Mouse (Mus musculus): ENCODE results near the gene Kcnma1. TPM values are rescaled to one million over a fixed set of nuclear protein-coding genes. Genes with fewer than 3 reads are reported as not detected.
A peak's percentile ranks its signal among the peaks of the same experiment; 100 is the strongest.

Gene Kcnma1
- total RNA-seq, 2 experiments from 2014 or later, result 194 to 195 TPM

DNA sequence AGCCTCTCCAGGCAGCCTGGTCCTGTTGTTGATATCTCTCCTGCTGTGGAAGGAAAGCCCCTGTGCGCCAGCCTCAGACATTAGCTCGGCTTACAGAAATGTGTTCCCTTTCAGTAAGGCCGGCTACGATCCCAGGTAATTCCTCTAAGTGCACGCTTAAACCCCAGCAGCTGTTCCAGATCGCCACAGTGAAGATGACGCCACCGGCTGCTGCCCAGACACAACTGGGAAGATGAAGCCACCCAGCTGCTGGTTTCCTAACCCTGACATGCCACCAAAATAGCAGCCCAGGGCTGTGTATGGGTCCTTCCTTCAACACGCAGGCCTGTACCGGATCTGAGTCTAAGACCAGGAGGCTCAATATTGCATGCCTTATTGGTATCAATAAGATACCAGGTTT lies 307.5 kb downstream of the Kcnma1 start:
- TF ChIP-seq CTCF (IDR thresholded peaks at IDR 0.05), result no peak
- Histone ChIP-seq H3K27ac (no peak overlapping the region), H3K4me3 (no peak overlapping the region)
- no peak for DNase-seq (ENCODE audit: extremely low spot score in 1 of 2, low spot score in 2 of 2)
- intact Hi-C loops (cut with DNase I), result no loop called here

DNA sequence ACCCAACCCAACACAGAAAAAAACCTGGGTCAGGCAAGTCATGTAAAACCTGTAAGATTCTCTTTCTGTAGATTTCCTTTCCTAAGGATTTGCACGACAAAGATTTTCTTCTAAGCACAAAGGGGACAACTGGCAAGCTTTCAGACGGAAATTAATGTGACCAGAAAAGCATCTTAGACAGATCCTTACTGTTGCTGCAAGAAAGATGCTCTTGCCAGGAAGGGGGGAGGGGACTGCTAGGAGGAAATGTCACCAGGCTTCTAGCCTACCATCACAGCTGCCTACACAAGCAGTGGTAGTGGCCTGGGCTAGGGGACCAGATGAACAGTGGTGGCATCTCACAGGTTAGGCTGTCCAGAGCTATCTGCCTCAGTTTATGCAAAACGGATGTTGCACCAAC lies 308.6 kb downstream of the Kcnma1 start:
- DNase-seq (ENCODE audit: extremely low spot score in 1 of 2, low spot score in 2 of 2), result no peak
- no peak for TF ChIP-seq CTCF (IDR thresholded peaks at IDR 0.05)
- no peak overlapping the region for H3K27ac ChIP-seq
- no peak overlapping the region for H3K4me3 ChIP-seq
- intact Hi-C loops (cut with DNase I), result no loop called here

- Histone ChIP-seq H3K4me3 (no peak overlapping the region), H3K27ac (no peak overlapping the region)
- no peak for TF ChIP-seq CTCF (IDR thresholded peaks at IDR 0.05)
- no peak for DNase-seq (ENCODE audit: extremely low spot score in 1 of 2, low spot score in 2 of 2)
- intact Hi-C loops (cut with DNase I), result no loop called here
Observed at GRCm38 (mm10) chr14:23704303-23704702, 310.0 kb downstream of the Kcnma1 start.

DNA sequence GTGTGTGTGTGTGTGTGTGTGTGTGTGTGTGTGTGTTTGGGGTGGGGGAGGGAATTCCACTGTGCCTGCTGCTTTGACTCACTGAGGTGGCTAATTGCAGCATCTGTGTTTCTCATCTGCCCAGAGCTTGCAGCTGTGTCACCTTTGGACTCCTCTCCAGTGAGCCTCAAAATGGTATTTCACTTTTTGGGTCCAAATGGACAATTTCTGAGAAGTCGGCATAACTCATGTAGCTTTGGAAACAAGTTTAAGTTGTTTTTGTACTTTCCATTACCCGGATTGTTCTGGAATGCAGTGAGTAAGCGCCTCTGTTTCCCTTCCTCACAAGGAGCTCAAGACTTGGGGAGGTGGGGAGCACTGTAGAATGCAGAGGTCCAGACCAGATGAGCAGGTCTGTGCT lies 317.9 kb downstream of the Kcnma1 start:
- intact Hi-C loops (cut with DNase I), result no loop called here
- DNase-seq (ENCODE audit: extremely low spot score in 1 of 2, low spot score in 2 of 2), result no peak
- Histone ChIP-seq H3K4me3 (no peak overlapping the region), H3K27ac (no peak overlapping the region)
- no peak for TF ChIP-seq CTCF (IDR thresholded peaks at IDR 0.05)

- TF ChIP-seq CTCF (IDR thresholded peaks at IDR 0.05), result no peak
- Histone ChIP-seq H3K27ac (no peak overlapping the region), H3K4me3 (no peak overlapping the region)
- DNase-seq (ENCODE audit: extremely low spot score in 1 of 2, low spot score in 2 of 2), result no peak
- intact Hi-C loops (cut with DNase I), result no loop called here
Observed at GRCm38 (mm10) chr14:23689681-23690080, 324.6 kb downstream of the Kcnma1 start.

- DNase-seq (ENCODE audit: extremely low spot score in 1 of 2, low spot score in 2 of 2), result no peak
- intact Hi-C loops (cut with DNase I), result no loop called here
- no peak overlapping the region for H3K4me3 ChIP-seq
- TF ChIP-seq CTCF (IDR thresholded peaks at IDR 0.05), result no peak
- H3K27ac ChIP-seq, result peak overlapping the region; percentile 64
Observed at GRCm38 (mm10) chr14:23688513-23688912, 325.8 kb downstream of the Kcnma1 start.

DNA sequence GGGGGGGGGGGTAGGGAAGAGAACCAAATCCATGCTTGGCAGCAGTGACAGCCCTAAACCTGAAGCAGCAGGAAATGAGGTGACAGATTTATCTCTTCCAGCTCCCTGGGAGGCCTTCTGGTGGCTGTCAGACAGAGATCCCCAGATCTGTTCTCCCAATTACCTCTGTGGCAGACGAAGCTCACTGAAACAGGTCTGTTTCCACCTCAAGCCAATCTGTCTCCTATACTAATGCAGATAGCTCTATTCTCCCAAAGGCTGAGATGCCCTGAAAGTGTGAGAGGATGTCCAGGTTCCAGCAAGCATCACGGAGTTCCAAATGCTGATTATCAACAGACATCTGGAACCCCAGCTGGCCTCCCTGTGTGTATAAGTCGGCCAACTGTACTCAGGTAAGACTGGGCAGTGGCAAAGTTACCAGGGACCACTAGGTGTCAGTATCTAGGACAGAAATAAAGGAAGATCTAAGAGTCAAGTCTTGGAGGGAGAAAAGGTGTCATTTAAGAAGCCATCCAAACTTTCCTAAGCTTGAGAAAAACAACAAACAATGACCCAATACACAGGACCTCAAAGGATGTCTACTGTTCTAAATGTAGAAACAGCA lies 329.7 kb downstream of the Kcnma1 start:
- intact Hi-C loops (cut with DNase I), result loop anchor here (5.0 kb wide), 1 partner anchor 323 kb away; no protein-coding TSS in a partner anchor
- DNase-seq (ENCODE audit: extremely low spot score in 1 of 2, low spot score in 2 of 2), result no peak
- Histone ChIP-seq H3K4me3 (no peak overlapping the region), H3K27ac (no peak overlapping the region; the same call in none of the 2 replicates)
- peak; percentile 49 for TF ChIP-seq CTCF (IDR thresholded peaks at IDR 0.05)

DNA sequence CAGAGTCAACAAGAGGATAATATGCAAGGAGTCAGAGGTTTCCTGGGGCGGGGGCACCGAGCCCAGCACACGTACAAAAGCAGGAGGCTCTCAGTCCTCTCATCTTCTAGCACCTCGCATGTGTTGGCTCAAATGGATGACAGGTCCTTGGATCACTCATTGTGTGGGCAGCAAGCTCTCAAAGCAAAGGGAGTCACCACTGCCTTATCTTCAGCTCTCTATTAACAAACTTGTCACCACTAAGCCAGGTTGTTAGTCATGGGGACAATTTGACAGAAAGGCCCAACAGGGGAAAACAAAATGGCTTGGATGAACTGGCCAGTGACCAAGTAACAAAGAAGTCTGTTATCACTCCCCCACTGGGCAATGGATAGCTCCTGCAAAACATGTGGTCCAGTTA lies 331.5 kb downstream of the Kcnma1 start:
- Histone ChIP-seq H3K4me3 (no peak overlapping the region), H3K27ac (no peak overlapping the region)
- DNase-seq (ENCODE audit: extremely low spot score in 1 of 2, low spot score in 2 of 2), result no peak
- intact Hi-C loops (cut with DNase I), result loop anchor here (5.0 kb wide), 1 partner anchor 325 kb away; no protein-coding TSS in a partner anchor
- no peak for TF ChIP-seq CTCF (IDR thresholded peaks at IDR 0.05)

GRCm38 (mm10) chr14:23679378-23679777 lies 334.9 kb downstream of the Kcnma1 start:
- H3K27ac ChIP-seq, result no peak overlapping the region

GRCm38 (mm10) chr14:23666420-23666819 lies 347.9 kb downstream of the Kcnma1 start:
- no peak for TF ChIP-seq CTCF (IDR thresholded peaks at IDR 0.05)
- no peak overlapping the region for H3K4me3 ChIP-seq
- DNase-seq (ENCODE audit: extremely low spot score in 1 of 2, low spot score in 2 of 2), result peak; percentile 31 to 49

More at GRCm38 (mm10) chr14:23679378-23679777, 334.9 kb downstream of the Kcnma1 start:
- H3K4me3 ChIP-seq, result no peak overlapping the region
- intact Hi-C loops (cut with DNase I), result no loop called here
- peak; percentile 52 for TF ChIP-seq CTCF (IDR thresholded peaks at IDR 0.05)
- DNase-seq (ENCODE audit: extremely low spot score in 1 of 2, low spot score in 2 of 2), result no peak

DNA sequence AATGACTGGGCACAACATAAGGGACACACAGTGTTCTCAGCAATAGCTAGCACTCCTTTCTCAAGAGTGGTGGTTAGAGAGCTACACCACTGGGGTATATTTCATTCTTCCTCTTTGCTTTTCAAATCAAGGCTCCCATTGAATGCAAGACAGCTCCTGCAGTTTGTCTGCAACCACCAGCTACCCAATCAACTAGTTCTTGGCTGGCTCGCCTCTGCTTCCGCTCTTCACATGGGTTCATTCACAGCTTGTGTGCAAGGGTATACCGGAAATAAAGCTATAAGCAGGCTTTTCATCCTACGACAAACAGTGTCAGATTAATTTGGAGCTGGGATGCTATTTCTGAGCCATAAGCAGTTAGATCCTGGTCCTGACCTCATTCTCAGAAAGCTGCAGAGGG lies 362.6 kb downstream of the Kcnma1 start:
- Histone ChIP-seq H3K4me3 (no peak overlapping the region), H3K27ac (no peak overlapping the region)
- intact Hi-C loops (cut with DNase I), result no loop called here
- TF ChIP-seq CTCF (IDR thresholded peaks at IDR 0.05), result no peak
- DNase-seq (ENCODE audit: extremely low spot score in 1 of 2, low spot score in 2 of 2), result no peak

More at GRCm38 (mm10) chr14:23666420-23666819, 347.9 kb downstream of the Kcnma1 start:
- peak overlapping the region; percentile 71 for H3K27ac ChIP-seq
- intact Hi-C loops (cut with DNase I), result no loop called here

- DNase-seq (ENCODE audit: extremely low spot score in 1 of 2, low spot score in 2 of 2), result no peak
- intact Hi-C loops (cut with DNase I), result no loop called here
- no peak overlapping the region for H3K4me3 ChIP-seq
- TF ChIP-seq CTCF (IDR thresholded peaks at IDR 0.05), result no peak
- H3K27ac ChIP-seq, result no peak overlapping the region
Observed at GRCm38 (mm10) chr14:23650126-23650525, 364.2 kb downstream of the Kcnma1 start.

Data from left cerebral cortex, adult 2 months (tissue).